Mouse (Mus musculus) liver, adult 2 months (tissue): Measurements from ENCODE around the gene Stx2. TPM values are rescaled to one million over a fixed set of nuclear protein-coding genes. Genes with fewer than 3 reads are reported as not detected.
A peak's percentile ranks its signal among the peaks of the same experiment; 100 is the strongest.

Experiments used
- DNase-seq: peaks from one replicate; pipeline ENCODE4 v3.0.0-alpha.2; 2011; ENCODE audit warnings: low read depth, low spot score; ENCODE audit errors: extremely low read depth
- H3K27ac ChIP-seq: fragments of 200-500 bp; replicated peaks from 2 replicates; pipeline ENCODE4 v1.5.1; 2012; ENCODE audit warnings: low read depth, mild to moderate bottlenecking, control low read depth, inconsistent platforms, low read length; ENCODE audit not compliant: insufficient read depth
- H3K27me3 ChIP-seq: fragments of 200-500 bp; 2 replicates; pipeline ENCODE4 v1.6.1; 2012; ENCODE audit warnings: mild to moderate bottlenecking, moderate library complexity, low read length, inconsistent platforms; ENCODE audit not compliant: control insufficient read depth, insufficient read depth
- H3K36me3 ChIP-seq: fragments of 200-500 bp; 2 replicates; pipeline ENCODE4 v1.6.1; 2012; ENCODE audit warnings: low read length, inconsistent platforms; ENCODE audit not compliant: control insufficient read depth, insufficient read depth
- H3K4me1 ChIP-seq: fragments of 200-500 bp; 2 replicates; pipeline ENCODE4 v1.6.1; 2011; ENCODE audit warnings: low read length; ENCODE audit not compliant: control insufficient read depth, insufficient read depth
- H3K4me3 ChIP-seq: fragments of 200-500 bp; 2 replicates; pipeline ENCODE4 v1.5.1; 2011; ENCODE audit warnings: low read depth, mild to moderate bottlenecking, control low read depth, low read length, moderate library complexity; ENCODE audit not compliant: insufficient read depth
- H3K79me2 ChIP-seq: fragments of 200-500 bp; 2 replicates; pipeline ENCODE4 v1.6.1; 2012; ENCODE audit warnings: inconsistent platforms, mild to moderate bottlenecking, low read length, moderate library complexity; ENCODE audit not compliant: control insufficient read depth, insufficient read depth
- H3K9ac ChIP-seq: fragments of 200-500 bp; 2 replicates; pipeline ENCODE4 v1.6.1; 2012; ENCODE audit warnings: low read depth, mild to moderate bottlenecking, control low read depth, inconsistent platforms, low read length
- CTCF ChIP-seq: fragments of 200-500 bp; IDR thresholded peaks from 2 replicates; pipeline ENCODE4 v1.5.1; 2011; ENCODE audit warnings: low read depth, low read length, control low read depth
- POLR2A ChIP-seq: fragments of 200-500 bp; IDR thresholded peaks from 2 replicates; pipeline ENCODE4 v1.6.1; 2011; ENCODE audit warnings: low read length, control low read depth; ENCODE audit not compliant: insufficient read depth; ENCODE audit errors: extremely low read depth
- WGBS: fragments of 180-500 bp; shearing (Covaris S2); methylation state at CpG from one replicate; pipeline ENCODE4 v1.1.7; 2018; 5-methylcytosine and 5-hydroxymethylcytosine counted together
- polyA plus RNA-seq: library from polyadenylated mRNA; depleted of rRNA; stranded (reverse); fragments of >200 nt; gene quantifications from 2 replicates; pipeline ENCODE4 v1.2.3, GENCODE M21; 2012
- total RNA-seq: library from RNA; depleted of rRNA; stranded (reverse); fragments of >200 nt; gene quantifications from 2 replicates; pipeline ENCODE4 v1.2.3, GENCODE M21; 2014

Stx2 gene
- total and polyA plus RNA-seq, 2 experiments, result 9.7 to 12.2 TPM

DNA sequence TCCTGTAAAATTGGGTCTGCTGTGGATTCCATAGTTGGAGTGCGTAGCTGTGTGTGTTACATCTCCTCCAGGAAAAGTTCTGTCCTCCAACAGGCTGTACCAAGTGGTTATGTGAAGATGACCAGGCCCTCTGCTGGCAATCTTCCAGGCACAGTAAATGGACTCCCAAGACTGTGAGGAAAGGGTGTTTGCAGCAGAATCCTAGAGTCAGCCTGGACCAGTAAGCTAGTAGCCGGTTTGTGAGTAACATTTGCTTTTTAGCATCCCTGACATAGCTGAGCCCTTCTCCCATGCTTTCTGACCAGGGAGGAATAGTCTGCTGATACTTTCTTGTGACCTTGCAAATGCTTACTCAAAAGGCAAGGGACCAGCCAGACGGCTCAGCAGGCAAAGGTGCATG lies 17.8 kb upstream of the Stx2 start:
- Histone ChIP-seq H3K36me3 (peaks cover 7% of the 10 kb centered on the region; the same call in 1 of the 2 replicates), H3K27me3 (no peaks in the 10 kb centered on the region), H3K4me3 (no peak overlapping the region), H3K4me1 (peaks cover 4% of the 10 kb centered on the region), H3K9ac (no peak overlapping the region), H3K79me2 (peaks cover under 1% of the 10 kb centered on the region; the same call in 1 of the 2 replicates), H3K27ac (no peak overlapping the region)
- no peak for DNase-seq
- WGBS, result 89% methylated on average over 3 of the region's 3 CpGs
- TF ChIP-seq POLR2A (no peak), CTCF (no peak)

DNA sequence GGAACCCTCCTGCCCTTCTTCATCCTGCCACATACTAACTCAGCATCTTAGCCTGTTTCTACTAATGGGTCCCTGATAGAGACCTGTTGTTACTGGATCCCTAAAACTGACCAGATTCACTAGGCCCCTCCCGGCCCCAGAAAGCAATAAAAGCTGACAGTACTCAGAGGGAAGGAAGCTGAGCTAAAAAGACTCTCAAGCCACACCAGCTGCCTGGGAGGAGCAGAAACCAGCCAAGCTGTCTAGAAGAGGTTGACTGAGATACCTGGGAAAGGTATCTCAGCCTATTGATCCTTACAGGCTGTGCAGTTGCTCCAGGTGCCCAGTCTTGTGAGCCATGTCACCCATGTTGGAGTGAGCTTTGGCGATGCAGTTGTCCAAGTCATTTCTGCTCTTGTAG lies 17.4 kb upstream of the Stx2 start:
- Histone ChIP-seq H3K4me3 (no peak overlapping the region), H3K27me3 (no peaks in the 10 kb centered on the region), H3K27ac (no peak overlapping the region), H3K36me3 (peaks cover 7% of the 10 kb centered on the region; the same call in 1 of the 2 replicates), H3K9ac (no peak overlapping the region), H3K4me1 (peaks cover 4% of the 10 kb centered on the region), H3K79me2 (peaks cover 5% of the 10 kb centered on the region)
- TF ChIP-seq CTCF, result no peak
- no peak for TF ChIP-seq POLR2A
- DNase-seq, result no peak
- 98% methylated on average over 2 of the region's 2 CpGs for WGBS

DNA sequence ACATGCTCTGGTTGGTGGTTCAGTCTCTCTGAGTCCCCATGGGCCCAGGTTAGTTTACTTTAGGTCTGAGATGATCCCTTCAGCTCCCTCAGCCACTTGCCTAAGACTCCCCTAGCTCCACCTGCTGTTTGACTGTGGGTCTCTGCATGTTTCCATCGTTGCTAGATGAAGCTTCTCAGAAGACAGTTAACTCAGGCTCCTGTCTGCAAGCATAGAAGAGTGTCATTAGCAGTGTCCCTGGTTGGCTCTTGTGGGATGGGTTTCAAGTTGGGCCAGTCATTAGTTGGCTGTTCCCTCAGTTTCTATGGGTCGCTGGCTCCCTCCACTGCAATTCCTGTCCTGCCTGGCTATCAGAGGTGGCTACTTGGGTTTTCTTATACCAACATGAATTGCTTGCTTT lies 16.7 kb upstream of the Stx2 start:
- peaks cover 7% of the 10 kb centered on the region; the same call in 1 of the 2 replicates for H3K36me3 ChIP-seq
- WGBS, result 62% methylated on average over 2 of the region's 2 CpGs
- no peak overlapping the region for H3K27ac ChIP-seq
- peaks cover 4% of the 10 kb centered on the region for H3K4me1 ChIP-seq
- DNase-seq, result no peak
- no peak overlapping the region for H3K4me3 ChIP-seq
- H3K79me2 ChIP-seq, result peaks cover 10% of the 10 kb centered on the region
- no peak for TF ChIP-seq CTCF
- no peak for TF ChIP-seq POLR2A
- no peak overlapping the region for H3K9ac ChIP-seq
- no peaks in the 10 kb centered on the region for H3K27me3 ChIP-seq

DNA sequence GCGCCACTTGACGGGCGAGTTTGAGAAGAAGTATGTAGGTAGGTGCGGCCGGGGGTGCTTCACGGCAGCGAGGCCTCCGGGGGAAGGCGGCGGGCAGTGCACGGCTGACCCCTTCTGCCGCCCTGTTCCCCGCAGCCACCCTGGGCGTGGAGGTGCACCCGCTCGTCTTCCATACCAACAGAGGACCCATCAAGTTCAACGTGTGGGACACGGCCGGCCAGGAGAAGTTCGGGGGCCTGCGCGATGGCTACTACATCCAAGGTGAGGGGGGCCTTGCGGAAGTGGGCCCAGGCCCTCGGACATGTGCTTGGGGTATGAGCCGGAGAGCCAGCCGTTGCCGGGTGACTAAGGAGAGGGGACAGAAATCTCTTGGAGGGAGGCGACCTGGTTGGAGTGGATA lies 12.4 kb upstream of the Stx2 start:
- WGBS, result 1% methylated on average over 28 of the region's 28 CpGs
- Histone ChIP-seq H3K27me3 (no peaks in the 10 kb centered on the region), H3K36me3 (peaks cover 7% of the 10 kb centered on the region; the same call in 1 of the 2 replicates), H3K4me3 (peak overlapping the region; percentile 90), H3K27ac (peak overlapping the region; percentile 80), H3K4me1 (peaks cover 7% of the 10 kb centered on the region), H3K9ac (peak overlapping the region; percentile 93), H3K79me2 (peaks cover 10% of the 10 kb centered on the region)
- no peak for DNase-seq
- TF ChIP-seq POLR2A, result no peak
- no peak for TF ChIP-seq CTCF

DNA sequence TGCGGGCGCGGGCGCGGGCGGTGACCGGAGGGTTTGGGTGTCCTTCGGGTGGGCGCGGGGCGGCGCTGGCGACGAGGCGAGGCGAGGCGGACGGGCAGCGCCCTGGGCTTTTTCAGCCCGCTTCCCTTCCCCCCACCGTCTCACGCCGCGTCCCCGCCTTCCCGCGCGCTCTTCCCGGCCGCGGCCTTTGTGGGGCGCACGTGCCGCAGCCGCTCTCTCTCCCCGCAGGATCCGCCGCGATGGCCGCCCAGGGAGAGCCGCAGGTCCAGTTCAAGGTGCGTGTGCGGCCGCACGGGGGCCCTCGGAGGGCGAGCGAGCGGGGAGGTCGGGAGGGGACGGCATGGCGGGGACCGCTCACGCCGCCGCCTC lies 11.9 kb upstream of the Stx2 start:
- Histone ChIP-seq H3K27ac (peak overlapping the region; percentile 80), H3K79me2 (peaks cover 10% of the 10 kb centered on the region), H3K27me3 (no peaks in the 10 kb centered on the region), H3K9ac (peak overlapping the region; percentile 93), H3K4me1 (peaks cover 7% of the 10 kb centered on the region), H3K4me3 (peak overlapping the region; percentile 90), H3K36me3 (peaks cover 7% of the 10 kb centered on the region; the same call in 1 of the 2 replicates)
- no peak for TF ChIP-seq CTCF
- no peak for TF ChIP-seq POLR2A
- under 1% methylated on average over 51 of the region's 56 CpGs for WGBS
- DNase-seq, result peak; percentile 43

DNA sequence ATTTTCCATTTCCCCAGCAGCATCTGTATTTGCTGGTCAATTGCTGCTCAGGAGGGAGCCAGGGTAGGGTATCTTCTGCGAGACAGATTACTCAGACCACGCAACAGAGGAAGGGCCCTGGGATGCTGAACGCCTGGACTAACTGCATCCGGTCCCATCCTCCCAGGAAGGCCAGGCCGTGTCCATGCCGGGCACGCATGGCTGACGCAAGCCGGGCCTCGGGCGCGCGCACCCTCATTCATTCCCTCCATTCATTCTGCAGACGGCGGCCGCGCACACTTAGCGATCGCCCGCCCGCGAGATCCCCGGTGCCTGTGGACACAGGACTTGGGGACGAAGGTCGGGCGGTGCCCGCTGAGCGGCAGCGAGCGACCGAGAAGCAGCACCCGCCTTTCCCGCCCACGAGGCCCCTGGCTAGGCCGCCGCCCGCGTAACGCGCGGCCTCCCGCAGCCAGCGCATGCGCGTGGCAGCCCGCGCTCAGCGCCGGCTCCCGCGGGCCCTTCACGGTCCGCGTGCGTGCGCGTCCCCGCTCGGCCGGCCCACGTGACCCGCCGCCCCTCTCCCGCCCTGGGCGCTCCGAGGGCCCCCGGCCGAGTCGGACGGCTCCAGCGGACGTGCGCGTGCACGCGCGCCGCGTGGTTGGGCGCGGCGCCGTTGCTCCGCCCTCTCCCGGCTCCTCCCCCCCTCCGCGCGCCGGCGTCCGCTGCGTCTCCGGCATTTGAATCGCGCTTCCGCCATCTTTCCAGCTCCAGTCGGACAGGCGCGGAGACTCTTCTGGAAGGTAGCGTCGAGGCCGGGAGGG lies 11.3 kb upstream of the Stx2 start, which contains the start of gene Ran:
Gene Ran, plus strand, starts transcription at position 573 of the 803 bp plus-strand sequence.
- peaks cover 7% of the 10 kb centered on the region for H3K4me1 ChIP-seq
- peak; percentile 65 for DNase-seq
- H3K4me3 ChIP-seq, result peak within 1 kb of the TSS; percentile 90
- no peak for TF ChIP-seq CTCF
- peak; percentile 73; the same call in 1 of the 2 replicates for TF ChIP-seq POLR2A
- WGBS, result 1% methylated on average over 99 of the region's 102 CpGs
- no peaks in the 10 kb centered on the region for H3K27me3 ChIP-seq
- peaks cover 7% of the 10 kb centered on the region; the same call in 1 of the 2 replicates for H3K36me3 ChIP-seq
- H3K9ac ChIP-seq, result peak within 1 kb of the TSS; percentile 93
- H3K79me2 ChIP-seq, result peaks cover 10% of the 10 kb centered on the region
- H3K27ac ChIP-seq, result peak within 1 kb of the TSS; percentile 80
